Mouse (Mus musculus) heart, adult 2 months (tissue): ENCODE data around the gene Eepd1.

Experiments
- CTCF ChIP-seq: fragments of 200-600 bp; IDR thresholded peaks from 2 replicates; pipeline ENCODE4 v1.8.1; 2022; ENCODE audit warnings: antibody characterized with exemption, mild to moderate bottlenecking, moderate library complexity
- EP300 ChIP-seq: fragments of 200-500 bp; IDR thresholded peaks from 2 replicates; pipeline ENCODE4 v1.6.1; 2011; ENCODE audit warnings: low read depth, low read length, control low read depth; ENCODE audit not compliant: insufficient read depth
- POLR2A ChIP-seq: fragments of 200-500 bp; IDR thresholded peaks from 2 replicates; pipeline ENCODE4 v1.6.1; 2011; ENCODE audit warnings: mild to moderate bottlenecking, low read depth, low read length, control low read depth; ENCODE audit not compliant: insufficient read depth

- TF ChIP-seq POLR2A (no peak), EP300 (no peak), CTCF (no peak)
Observed at GRCm38 (mm10) chr9:25550196-25550595, 68.8 kb downstream of the Eepd1 start.
